In the genomic region with DNA sequence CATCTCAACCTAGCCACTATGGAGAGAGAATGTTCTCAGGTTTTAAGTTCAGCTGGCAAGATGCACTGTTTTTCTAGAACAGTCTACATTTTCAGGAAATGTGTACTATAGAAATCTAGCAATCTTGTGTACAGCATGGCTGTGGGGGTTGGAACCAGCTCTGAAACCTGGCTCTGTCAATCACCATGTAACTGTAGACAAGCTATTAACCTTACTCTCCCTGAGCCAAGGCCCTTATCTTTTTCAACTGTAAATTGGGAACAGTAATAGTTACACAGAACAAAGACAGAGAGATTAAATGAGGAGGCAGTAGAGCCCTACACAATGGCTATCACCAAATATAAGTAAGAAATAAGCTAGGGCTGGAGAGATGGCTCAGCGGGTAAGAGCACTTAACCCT, we compare ENCODE assay signal across 26 mouse cellular contexts. TPM values are rescaled to one million over a fixed set of nuclear protein-coding genes. Genes with fewer than 3 reads are reported as not detected.
DNase-seq lines count a peak whose midpoint lies in the region; ATAC-seq and TF ChIP-seq lines count a peak whose summit lies in the region.
"Had no signal": no experiment of that assay in that cellular context is flagged by ENCODE, and none has a peak within 500 bp of the region (broad histone marks: within the 10 kb centered on the region; RNA-seq: fewer than 3 reads in every experiment).

No protein-coding gene starts in this region.

- no peaks in the 10 kb centered on the region for H3K27me3 ChIP-seq in limb, embryonic 13.5 days
- no peaks in the 10 kb centered on the region for H3K27me3 ChIP-seq in limb, embryonic 10.5 days (ENCODE audit: low read depth, poor library complexity, severe bottlenecking)
- H3K27me3 ChIP-seq in limb, embryonic 15.5 days, result no peaks in the 10 kb centered on the region
- H3K27me3 ChIP-seq in myocyte (ENCODE audit: control insufficient read depth, insufficient read depth, insufficient read length), result no peaks in the 10 kb centered on the region
- H3K27me3 ChIP-seq in forebrain, embryonic 13.5 days, result no peaks in the 10 kb centered on the region
- H3K27me3 ChIP-seq: embryonic facial prominence, embryonic 15.5 days; forebrain, embryonic 12.5 days; heart, embryonic 13.5 days; hindbrain, embryonic 12.5 days; hindbrain, embryonic 15.5 days had no signal

- peaks cover 90% of the 10 kb centered on the region for H3K79me2 ChIP-seq in myocyte (ENCODE audit: control insufficient read depth, insufficient read depth)

- no peak overlapping the region for H3K27ac ChIP-seq in limb, embryonic 13.5 days
- H3K27ac ChIP-seq in limb, embryonic 10.5 days, result no peak overlapping the region
- H3K27ac ChIP-seq in limb, embryonic 15.5 days, result peak overlapping the region; percentile 38; the same call in 1 of the 2 replicates
- no peak overlapping the region for H3K27ac ChIP-seq in forebrain, embryonic 13.5 days
- H3K27ac ChIP-seq: embryonic facial prominence, embryonic 15.5 days; forebrain, embryonic 12.5 days; heart, adult 2 months; heart, embryonic 10.5 days; heart, embryonic 13.5 days; hindbrain, embryonic 12.5 days; hindbrain, embryonic 15.5 days had no signal

- H3K4me1 ChIP-seq in limb, embryonic 13.5 days, result no peaks in the 10 kb centered on the region
- no peaks in the 10 kb centered on the region for H3K4me1 ChIP-seq in limb, embryonic 10.5 days
- no peaks in the 10 kb centered on the region for H3K4me1 ChIP-seq in limb, embryonic 15.5 days
- H3K4me1 ChIP-seq in forebrain, embryonic 13.5 days, result peaks cover 20% of the 10 kb centered on the region
- H3K4me1 ChIP-seq: embryonic facial prominence, embryonic 15.5 days had no signal

- H3K9ac ChIP-seq in limb, embryonic 13.5 days, result no peak overlapping the region
- H3K9ac ChIP-seq in limb, embryonic 15.5 days, result no peak overlapping the region
- H3K9ac ChIP-seq in forebrain, embryonic 13.5 days, result no peak overlapping the region
- H3K9ac ChIP-seq: embryonic facial prominence, embryonic 15.5 days; forebrain, embryonic 12.5 days; heart, embryonic 13.5 days; hindbrain, embryonic 12.5 days; hindbrain, embryonic 15.5 days had no signal

- WGBS in limb, embryonic 13.5 days, result 86% methylated on average over 1 of the region's 1 CpGs
- WGBS in limb, embryonic 10.5 days, result 80% methylated on average over 1 of the region's 1 CpGs
- WGBS in limb, embryonic 15.5 days, result 91% methylated on average over 1 of the region's 1 CpGs
- WGBS in forebrain, embryonic 13.5 days, result 87% methylated on average over 1 of the region's 1 CpGs

- no peak overlapping the region for H3K4me3 ChIP-seq in limb, embryonic 13.5 days
- no peak overlapping the region for H3K4me3 ChIP-seq in limb, embryonic 10.5 days
- no peak overlapping the region for H3K4me3 ChIP-seq in limb, embryonic 15.5 days
- no peak overlapping the region for H3K4me3 ChIP-seq in myocyte
- H3K4me3 ChIP-seq in forebrain, embryonic 13.5 days, result no peak overlapping the region
- H3K4me3 ChIP-seq: embryonic facial prominence, embryonic 15.5 days; forebrain, embryonic 12.5 days; heart, adult 2 months; heart, embryonic 10.5 days; heart, embryonic 13.5 days; hindbrain, embryonic 12.5 days; hindbrain, embryonic 15.5 days had no signal

- H3K4me2 ChIP-seq in limb, embryonic 13.5 days (replicated peaks), result no peak overlapping the region
- H3K4me2 ChIP-seq in limb, embryonic 15.5 days, result no peak overlapping the region
- no peak overlapping the region for H3K4me2 ChIP-seq in myocyte (ENCODE audit: low read depth)
- no peak overlapping the region for H3K4me2 ChIP-seq in forebrain, embryonic 13.5 days
- H3K4me2 ChIP-seq: embryonic facial prominence, embryonic 15.5 days; forebrain, embryonic 12.5 days; heart, embryonic 13.5 days; hindbrain, embryonic 12.5 days; hindbrain, embryonic 15.5 days had no signal

- H3K9me3 ChIP-seq in limb, embryonic 13.5 days, result no peaks in the 10 kb centered on the region
- no peaks in the 10 kb centered on the region for H3K9me3 ChIP-seq in limb, embryonic 10.5 days (replicated peaks)
- H3K9me3 ChIP-seq in limb, embryonic 15.5 days, result no peaks in the 10 kb centered on the region
- no peaks in the 10 kb centered on the region for H3K9me3 ChIP-seq in forebrain, embryonic 13.5 days (replicated peaks)
- H3K9me3 ChIP-seq: embryonic facial prominence, embryonic 15.5 days; heart, embryonic 10.5 days; heart, embryonic 13.5 days; hindbrain, embryonic 12.5 days; hindbrain, embryonic 15.5 days had no signal

- ATAC-seq in limb, embryonic 13.5 days (ENCODE audit: low FRiP score, low read depth), result peak; percentile 44; the same call in 1 of the 2 replicates
- no peak for ATAC-seq in limb, embryonic 15.5 days (ENCODE audit: insufficient number of reproducible peaks, low FRiP score, low TSS enrichment, low read depth)
- ATAC-seq in forebrain, embryonic 13.5 days, result no peak
- ATAC-seq: activated CD4-positive, CD25-positive, alpha-beta regulatory T cell, adult 4 months; CD4-positive, CD25-positive, alpha-beta regulatory T cell, adult 4 months; forebrain, embryonic 16.5 days had no signal

- H3ac ChIP-seq in myocyte (ENCODE audit: control insufficient read depth, insufficient read length), result no peak overlapping the region

- TF ChIP-seq POLR2A in myocyte (IDR thresholded peaks at IDR 0.05; ENCODE audit: insufficient read length, low read depth), result no peak

- H3K36me3 ChIP-seq in limb, embryonic 13.5 days, result peaks cover 13% of the 10 kb centered on the region
- peaks cover 26% of the 10 kb centered on the region for H3K36me3 ChIP-seq in limb, embryonic 10.5 days
- peaks cover 8% of the 10 kb centered on the region; the same call in 1 of the 2 replicates for H3K36me3 ChIP-seq in limb, embryonic 15.5 days
- no peaks in the 10 kb centered on the region for H3K36me3 ChIP-seq in myocyte (ENCODE audit: control insufficient read depth, insufficient read depth)
- H3K36me3 ChIP-seq in forebrain, embryonic 13.5 days (ENCODE audit: poor library complexity, severe bottlenecking), result peaks cover 8% of the 10 kb centered on the region; the same call in 1 of the 2 replicates
- H3K36me3 ChIP-seq: forebrain, embryonic 12.5 days; hindbrain, embryonic 12.5 days had no signal

- DNase-seq in limb, embryonic 10.5 days (ENCODE audit: low spot score), result no peak
- DNase-seq in right cerebral cortex, postnatal 4 days, result no peak
- DNase-seq: adrenal gland, adult 8-10 months; adrenal gland, postnatal 25 days; B cell, adult 2 months; cerebellum, adult 11-12 months; cerebellum, adult 8-10 months; cerebellum, postnatal 10 days; cerebellum, postnatal 36 days; embryo, embryonic 11 days; gastrocnemius, postnatal 10 days; gastrocnemius, postnatal 36 days; heart, adult 2 months had no signal

TF ChIP-seq in myocyte, 11 proteins besides CTCF, POLR2A, EP300 and RAD21:
- TF ChIP-seq CEBPB (IDR thresholded peaks at IDR 0.05; ENCODE audit: insufficient read depth, poor library complexity, severe bottlenecking) (no peak), MYOD1 (IDR thresholded peaks at IDR 0.05; ENCODE audit: control insufficient read depth in 1 of 3, insufficient read length in 2 of 3, low read depth in 2 of 3) (peak; percentile 57 to 86 (median 68))

RNA-seq across cellular contexts. Expression of a gene that starts 8.8 kb away (rescaled TPM):
- 53.3 and 54.4 TPM in 2 replicates for polyA plus RNA-seq in limb, embryonic 13.5 days (2015; fragmentation: Nextera tagmentation; extraction: Ambion mirVana)
- polyA plus RNA-seq in limb, embryonic 10.5 days (2016; fragmentation: Nextera tagmentation; extraction: Ambion mirVana), result 74.7 and 80.1 TPM in 2 replicates
- 34.3 and 43.7 TPM in 2 replicates for polyA plus RNA-seq in limb, embryonic 15.5 days (2015; fragmentation: Nextera tagmentation; extraction: Ambion mirVana)
- 36.4 TPM for polyA plus RNA-seq in myocyte (2012; fragmentation: generic; extraction: Trizol)
- polyA plus RNA-seq in forebrain, embryonic 13.5 days (2015; fragmentation: Nextera tagmentation; extraction: Ambion mirVana), result 47.7 and 54.6 TPM in 2 replicates
